14 mouse cellular contexts compared by ENCODE assay signal in genomic region chr9:64791676-64792075, GRCm38 (mm10). TPM values are rescaled to one million over a fixed set of nuclear protein-coding genes. Genes with fewer than 3 reads are reported as not detected.
A peak's percentile ranks its signal among the peaks of the same experiment; 100 is the strongest.
DNase-seq lines count a peak whose midpoint lies in the region; ATAC-seq and TF ChIP-seq lines count a peak whose summit lies in the region.
"Had no signal": no experiment of that assay in that cellular context is flagged by ENCODE, and none has a peak within 500 bp of the region (broad histone marks: within the 10 kb centered on the region; RNA-seq: fewer than 3 reads in every experiment).

No protein-coding gene starts in this region.

- peak; percentile 56 for DNase-seq in kidney, postnatal 0 days (ENCODE audit: low spot score)
- DNase-seq in kidney, adult 8-10 months = no peak
- no peak for DNase-seq in spleen, adult 2 months (ENCODE audit: low read depth in 1 of 2, low spot score in 2 of 2)
- no peak for DNase-seq in spleen, postnatal 14 days (ENCODE audit: low spot score in 2 of 2)
- DNase-seq in fibroblast of lung, adult 2 months (ENCODE audit: low read depth) = peak; percentile 60
- no peak for DNase-seq in frontal cortex, adult 2 months (ENCODE audit: extremely low spot score in 1 of 2, low spot score in 1 of 2)
- no peak for DNase-seq in adrenal gland, postnatal 25 days
- DNase-seq: cerebellum, postnatal 36 days; kidney, adult 9 months; thymus, postnatal 25 days had no signal

- no peak overlapping the region for H3K9ac ChIP-seq in kidney, postnatal 0 days (ENCODE audit: low read depth, low read length)
- H3K9ac ChIP-seq: hindbrain, embryonic 13.5 days; neural tube, embryonic 12.5 days had no signal

- H3K27me3 ChIP-seq in kidney, postnatal 0 days (ENCODE audit: insufficient read depth, low read length) = no peaks in the 10 kb centered on the region
- no peaks in the 10 kb centered on the region for H3K27me3 ChIP-seq in spleen, adult 2 months (ENCODE audit: control insufficient read depth, insufficient read depth, low read length)
- H3K27me3 ChIP-seq in small intestine, adult 2 months (ENCODE audit: control insufficient read depth, insufficient read depth, low read length) = no peaks in the 10 kb centered on the region
- H3K27me3 ChIP-seq: hindbrain, embryonic 13.5 days; neural tube, embryonic 12.5 days had no signal

- no peak overlapping the region for H3K27ac ChIP-seq in kidney, postnatal 0 days
- H3K27ac ChIP-seq in spleen, adult 2 months (ENCODE audit: insufficient read depth, low read length) = peak overlapping the region; percentile 91
- H3K27ac ChIP-seq in small intestine, adult 2 months (ENCODE audit: insufficient read depth, low read depth, low read length) = peak overlapping the region; percentile 86; the same call in 1 of the 2 replicates
- H3K27ac ChIP-seq: hindbrain, embryonic 13.5 days; neural tube, embryonic 12.5 days had no signal

- H3K9me3 ChIP-seq in kidney, postnatal 0 days (replicated peaks; ENCODE audit: low read length) = no peaks in the 10 kb centered on the region
- H3K9me3 ChIP-seq: hindbrain, embryonic 13.5 days; neural tube, embryonic 12.5 days had no signal

- no peak for TF ChIP-seq POLR2A in spleen, adult 2 months (IDR thresholded peaks at IDR 0.05; ENCODE audit: low read depth, low read length)
- TF ChIP-seq POLR2A in small intestine, adult 2 months (IDR thresholded peaks at IDR 0.05; ENCODE audit: low read depth, low read length) = no peak

- no peaks in the 10 kb centered on the region for H3K36me3 ChIP-seq in kidney, postnatal 0 days (ENCODE audit: insufficient read depth, low read length)
- no peaks in the 10 kb centered on the region for H3K36me3 ChIP-seq in spleen, adult 2 months (ENCODE audit: control insufficient read depth, insufficient read depth, low read length)
- no peaks in the 10 kb centered on the region for H3K36me3 ChIP-seq in small intestine, adult 2 months (ENCODE audit: control insufficient read depth, insufficient read depth, low read length)
- H3K36me3 ChIP-seq: hindbrain, embryonic 13.5 days; neural tube, embryonic 12.5 days had no signal

- H3K4me1 ChIP-seq in kidney, postnatal 0 days (replicated peaks; ENCODE audit: insufficient read depth, low read length) = no peaks in the 10 kb centered on the region
- H3K4me1 ChIP-seq in spleen, adult 2 months (ENCODE audit: control insufficient read depth, insufficient read depth, insufficient read length) = peaks cover 21% of the 10 kb centered on the region
- no peaks in the 10 kb centered on the region for H3K4me1 ChIP-seq in small intestine, adult 2 months (ENCODE audit: control insufficient read depth, insufficient read depth, insufficient read length, low read length)
- H3K4me1 ChIP-seq: hindbrain, embryonic 13.5 days; neural tube, embryonic 12.5 days had no signal

- no peak for TF ChIP-seq CTCF in kidney, postnatal 0 days (IDR thresholded peaks at IDR 0.05; ENCODE audit: low read depth)
- no peak for TF ChIP-seq CTCF in spleen, adult 2 months (IDR thresholded peaks at IDR 0.05; ENCODE audit: extremely low read depth, insufficient read depth, insufficient read length, insufficient replicate concordance)
- TF ChIP-seq CTCF in small intestine, adult 2 months (IDR thresholded peaks at IDR 0.05; ENCODE audit: extremely low read depth, insufficient read length, insufficient replicate concordance, low read depth, low read length) = no peak

- no peak overlapping the region for H3K4me2 ChIP-seq in kidney, postnatal 0 days (ENCODE audit: low read length)
- H3K4me2 ChIP-seq: hindbrain, embryonic 13.5 days; neural tube, embryonic 12.5 days had no signal

- WGBS in kidney, postnatal 0 days = 75% methylated on average over 1 of the region's 1 CpGs
- WGBS in spleen, adult 2 months = 80% methylated on average over 1 of the region's 1 CpGs
- 74% methylated on average over 1 of the region's 1 CpGs for WGBS in small intestine, adult 2 months

- H3K4me3 ChIP-seq in kidney, postnatal 0 days (replicated peaks; ENCODE audit: low read depth, low read length) = no peak overlapping the region
- H3K4me3 ChIP-seq in spleen, adult 2 months (ENCODE audit: extremely low read depth, insufficient read depth, insufficient read length) = no peak overlapping the region
- H3K4me3 ChIP-seq in small intestine, adult 2 months (ENCODE audit: low read depth, low read length) = no peak overlapping the region
- H3K4me3 ChIP-seq: hindbrain, embryonic 13.5 days; neural tube, embryonic 12.5 days had no signal

- ATAC-seq in kidney, postnatal 0 days (replicated peaks; ENCODE audit: low FRiP score, low read depth) = no peak
- ATAC-seq: midbrain, embryonic 16.5 days had no signal

RNA-seq across cellular contexts. Expression of gene Dennd4a, which starts 19.5 kb away (rescaled TPM):
- polyA plus RNA-seq in kidney, postnatal 0 days (2015; fragmentation: Nextera tagmentation; extraction: Ambion mirVana) = 2.7 and 3.6 TPM in 2 replicates
- polyA plus RNA-seq in spleen, adult 2 months (2012; rRNA removed) = 22.2 and 25.9 TPM in 2 replicates
- polyA plus RNA-seq in small intestine, adult 2 months (2012; rRNA removed) = 1.2 and 2.2 TPM in 2 replicates
- 32.3 and 32.5 TPM in 2 replicates for polyA plus RNA-seq in frontal cortex, adult 2 months (2012; rRNA removed)
- 21.5 and 26.7 TPM in 2 replicates for total RNA-seq in adrenal gland, postnatal 25 days (2021)

RNA-seq across cellular contexts. Expression of gene Rab11a, which starts 54.1 kb away (rescaled TPM):
- polyA plus RNA-seq in kidney, postnatal 0 days (2015; fragmentation: Nextera tagmentation; extraction: Ambion mirVana) = 1,132 and 1,149 TPM in 2 replicates
- polyA plus RNA-seq in spleen, adult 2 months (2012; rRNA removed) = 33.1 and 38.4 TPM in 2 replicates
- polyA plus RNA-seq in small intestine, adult 2 months (2012; rRNA removed) = 36.8 and 74.3 TPM in 2 replicates
- polyA plus RNA-seq in frontal cortex, adult 2 months (2012; rRNA removed) = 171 and 217 TPM in 2 replicates
- 217 and 270 TPM in 2 replicates for total RNA-seq in adrenal gland, postnatal 25 days (2021)

Comparison
In these comparisons a context has a peak if more than half of its experiments do, and no peak if none do; other contexts are left out.
1. DNase-seq: peak in kidney, postnatal 0 days (single experiment) and fibroblast of lung, adult 2 months (single experiment); none in kidney, adult 8-10 months (0 of 2), spleen, adult 2 months (0 of 2), spleen, postnatal 14 days (0 of 2), frontal cortex, adult 2 months (0 of 2) and adrenal gland, postnatal 25 days (single experiment).